Mouse (Mus musculus) intestine, embryonic 15.5 days (tissue): ENCODE measurements around the gene Smad6. TPM values are rescaled to one million over a fixed set of nuclear protein-coding genes. Genes with fewer than 3 reads are reported as not detected.
A peak's percentile ranks its signal among the peaks of the same experiment; 100 is the strongest.

Source experiments
- ATAC-seq: fragments of 200-750 bp; cut with Nextera tagmentation; 2 replicates; pipeline ENCODE4 v1.8.0; 2017; ENCODE audit warnings: moderate TSS enrichment, moderate library complexity
- H3K27ac ChIP-seq: fragments of 300-500 bp; sonication (generic); 2 replicates; pipeline ENCODE4 v1.5.1; 2015; ENCODE audit warnings: mild to moderate bottlenecking, inconsistent platforms
- H3K27me3 ChIP-seq: fragments of 300-500 bp; sonication (generic); replicated peaks from 2 replicates; pipeline ENCODE4 v1.6.1; 2015; ENCODE audit warnings: inconsistent platforms
- H3K36me3 ChIP-seq: fragments of 300-500 bp; sonication (generic); 2 replicates; pipeline ENCODE4 v1.6.1; 2015; ENCODE audit warnings: inconsistent platforms
- H3K4me1 ChIP-seq: fragments of 300-500 bp; sonication (generic); replicated peaks from 2 replicates; pipeline ENCODE4 v1.6.1; 2015; ENCODE audit warnings: inconsistent platforms
- H3K4me2 ChIP-seq: fragments of 300-500 bp; sonication (generic); replicated peaks from 2 replicates; pipeline ENCODE4 v1.6.1; 2015; ENCODE audit warnings: mild to moderate bottlenecking, inconsistent platforms
- H3K4me3 ChIP-seq: fragments of 300-500 bp; sonication (generic); replicated peaks from 2 replicates; pipeline ENCODE4 v1.5.1; 2015; ENCODE audit warnings: inconsistent platforms
- H3K9ac ChIP-seq: fragments of 300-500 bp; sonication (generic); 2 replicates; pipeline ENCODE4 v1.6.1; 2015; ENCODE audit warnings: inconsistent platforms
- H3K9me3 ChIP-seq: fragments of 300-500 bp; sonication (generic); 2 replicates; pipeline ENCODE4 v1.6.1; 2016; ENCODE audit warnings: inconsistent platforms
- WGBS: fragments of 180-500 bp; shearing (Covaris S2); methylation state at CpG from one replicate; pipeline ENCODE4 v1.1.7; 2015; 5-methylcytosine and 5-hydroxymethylcytosine counted together
- polyA plus RNA-seq: library from polyadenylated mRNA; unstranded; fragments of >200 nt; fragmentation: Nextera tagmentation; extraction: Ambion mirVana; gene quantifications from 2 replicates; pipeline ENCODE4 v1.2.1, GENCODE M21; 2015

Gene Smad6
- polyA plus RNA-seq: 11.9 and 13.0 TPM in 2 replicates

DNA sequence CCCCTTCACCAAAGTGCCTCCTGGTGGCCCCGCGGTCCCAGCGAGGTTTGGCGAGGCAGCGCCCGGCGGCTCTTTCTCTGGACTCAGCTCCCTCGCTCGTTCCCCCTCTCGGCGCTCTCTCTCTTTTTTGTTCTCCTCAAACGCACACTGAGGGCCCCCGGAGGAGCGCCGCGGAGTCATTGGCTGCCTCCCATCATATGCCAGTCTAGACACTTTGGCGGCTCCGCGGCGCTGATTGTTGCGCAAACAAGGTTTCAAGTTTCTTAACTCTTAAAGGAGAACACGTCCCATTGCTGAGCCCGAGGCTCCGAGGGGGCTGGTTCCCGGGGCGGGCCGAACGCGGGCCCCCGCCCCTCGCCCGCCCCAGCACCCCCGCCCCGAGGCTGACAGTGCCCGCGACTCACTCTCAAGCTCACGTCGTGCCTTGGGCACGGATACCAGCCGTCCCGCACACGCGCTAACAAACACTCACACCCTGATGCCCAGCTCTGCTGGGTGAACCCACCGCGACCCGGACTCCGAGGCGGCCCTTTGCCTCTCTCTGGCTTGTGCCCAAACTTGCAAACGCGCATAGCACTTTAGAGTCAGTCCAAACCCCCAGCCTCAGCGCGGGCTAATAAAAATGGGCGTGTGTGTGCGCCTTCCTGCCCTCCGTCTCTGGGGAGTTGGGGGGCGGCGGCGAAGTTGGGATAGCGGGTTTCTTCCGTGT is at the start of gene Smad6:
Gene Smad6, minus strand, starts transcription at position 207 of the 709 bp plus-strand sequence.
- H3K4me1 ChIP-seq: peaks cover 38% of the 10 kb centered on the region
- peak within 1 kb of the TSS; percentile 91 for H3K4me3 ChIP-seq
- H3K9ac ChIP-seq: peak within 1 kb of the TSS; percentile 97
- peak within 1 kb of the TSS; percentile 93 for H3K27ac ChIP-seq
- H3K36me3 ChIP-seq: no peaks in the 10 kb centered on the region
- ATAC-seq: peak; percentile 71
- no peaks in the 10 kb centered on the region for H3K27me3 ChIP-seq
- peak within 1 kb of the TSS; percentile 92 for H3K4me2 ChIP-seq
- under 1% methylated on average over 60 of the region's 60 CpGs for WGBS
- no peaks in the 10 kb centered on the region for H3K9me3 ChIP-seq

DNA sequence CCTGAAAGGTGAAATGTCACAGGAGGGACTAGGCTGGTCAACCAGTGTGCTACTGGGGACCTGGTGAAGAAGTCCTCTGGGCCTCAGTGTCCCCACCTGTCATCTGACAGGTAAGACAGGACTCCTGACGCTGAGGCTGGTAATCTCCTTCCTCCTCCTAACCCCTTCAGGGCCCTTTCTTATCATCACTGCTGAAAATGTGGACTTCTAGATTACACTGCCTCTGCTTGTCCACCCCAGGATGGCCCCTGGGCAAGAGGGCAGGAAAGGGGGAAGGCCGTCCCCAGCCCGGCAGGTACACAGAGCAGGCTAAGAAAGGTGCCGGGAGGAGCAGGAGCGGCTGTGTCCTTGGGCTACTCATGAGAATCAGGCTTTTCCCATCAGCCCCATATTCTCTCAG is 48.8 kb upstream of the Smad6 start:
- peaks cover 23% of the 10 kb centered on the region for H3K4me1 ChIP-seq
- no peak overlapping the region for H3K4me3 ChIP-seq
- 68% methylated on average over 5 of the region's 5 CpGs for WGBS
- H3K9me3 ChIP-seq: no peaks in the 10 kb centered on the region
- ATAC-seq: peak; percentile 37; the same call in 1 of the 2 replicates
- H3K36me3 ChIP-seq: no peaks in the 10 kb centered on the region
- H3K9ac ChIP-seq: no peak overlapping the region
- no peak overlapping the region for H3K27ac ChIP-seq
- no peaks in the 10 kb centered on the region for H3K27me3 ChIP-seq
- H3K4me2 ChIP-seq: no peak overlapping the region

DNA sequence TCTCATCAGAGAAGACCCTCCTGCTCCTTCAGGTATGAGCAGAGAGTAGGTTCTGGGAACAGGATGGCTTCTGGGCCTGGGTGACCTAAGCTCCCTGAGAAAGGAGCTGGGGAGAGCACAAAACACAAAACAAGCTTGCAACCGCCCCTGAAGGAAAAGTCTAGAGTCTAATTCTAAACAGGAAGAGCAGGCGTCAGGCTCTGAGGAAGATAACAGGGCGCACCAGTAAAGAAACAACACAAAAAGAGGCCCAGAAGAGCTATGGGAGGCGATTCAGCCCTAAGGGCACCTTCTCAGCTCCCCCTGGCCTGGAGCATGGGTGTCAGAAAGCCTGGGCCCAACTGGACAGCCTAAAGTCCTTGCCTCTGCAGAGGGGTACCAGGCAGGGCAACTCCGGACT is 47.3 kb upstream of the Smad6 start:
- Histone ChIP-seq H3K27me3 (no peaks in the 10 kb centered on the region), H3K9ac (no peak overlapping the region), H3K9me3 (no peaks in the 10 kb centered on the region), H3K27ac (no peak overlapping the region), H3K36me3 (no peaks in the 10 kb centered on the region), H3K4me2 (no peak overlapping the region), H3K4me3 (no peak overlapping the region), H3K4me1 (peaks cover 23% of the 10 kb centered on the region)
- ATAC-seq: no peak
- WGBS: 65% methylated on average over 5 of the region's 5 CpGs

DNA sequence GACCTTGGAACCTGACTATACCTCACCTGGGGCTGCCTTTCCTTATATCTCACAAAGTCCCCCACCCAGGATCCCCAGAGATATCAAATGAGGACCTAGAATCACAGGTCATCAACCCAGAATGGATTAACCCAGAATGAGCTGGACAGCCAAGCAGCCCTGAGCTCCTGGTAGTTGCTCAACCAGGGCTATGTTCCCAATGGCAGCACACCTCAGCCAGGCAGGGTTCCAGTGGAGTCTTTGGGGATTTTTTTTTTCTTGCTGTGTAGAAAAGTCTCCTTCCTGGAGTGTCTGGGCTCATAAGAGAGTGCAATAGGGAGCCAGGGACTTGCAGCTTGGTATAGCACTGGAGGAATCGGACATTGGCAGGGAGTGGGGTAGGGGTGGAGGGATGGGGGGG is 46.7 kb upstream of the Smad6 start:
- 89% methylated on average over 1 of the region's 1 CpGs for whole genome bisulfite sequencing
- Histone ChIP-seq H3K4me1 (peaks cover 23% of the 10 kb centered on the region), H3K4me2 (no peak overlapping the region), H3K27ac (no peak overlapping the region), H3K27me3 (no peaks in the 10 kb centered on the region), H3K4me3 (no peak overlapping the region), H3K9me3 (no peaks in the 10 kb centered on the region), H3K36me3 (no peaks in the 10 kb centered on the region), H3K9ac (no peak overlapping the region)
- no peak for ATAC-seq

- peaks cover 23% of the 10 kb centered on the region for H3K4me1 ChIP-seq
- 93% methylated on average over 5 of the region's 5 CpGs for WGBS
- no peaks in the 10 kb centered on the region for H3K9me3 ChIP-seq
- H3K4me3 ChIP-seq: no peak overlapping the region
- no peaks in the 10 kb centered on the region for H3K36me3 ChIP-seq
- no peaks in the 10 kb centered on the region for H3K27me3 ChIP-seq
- 0 out of 2 replicates have a peak overlapping the region, but pooled peaks have one; percentile 34 for H3K27ac ChIP-seq
- ATAC-seq: no peak
- no peak overlapping the region for H3K9ac ChIP-seq
- no peak overlapping the region for H3K4me2 ChIP-seq
Measured at GRCm38 (mm10) chr9:64067787-64068186, 45.9 kb upstream of the Smad6 start.

DNA sequence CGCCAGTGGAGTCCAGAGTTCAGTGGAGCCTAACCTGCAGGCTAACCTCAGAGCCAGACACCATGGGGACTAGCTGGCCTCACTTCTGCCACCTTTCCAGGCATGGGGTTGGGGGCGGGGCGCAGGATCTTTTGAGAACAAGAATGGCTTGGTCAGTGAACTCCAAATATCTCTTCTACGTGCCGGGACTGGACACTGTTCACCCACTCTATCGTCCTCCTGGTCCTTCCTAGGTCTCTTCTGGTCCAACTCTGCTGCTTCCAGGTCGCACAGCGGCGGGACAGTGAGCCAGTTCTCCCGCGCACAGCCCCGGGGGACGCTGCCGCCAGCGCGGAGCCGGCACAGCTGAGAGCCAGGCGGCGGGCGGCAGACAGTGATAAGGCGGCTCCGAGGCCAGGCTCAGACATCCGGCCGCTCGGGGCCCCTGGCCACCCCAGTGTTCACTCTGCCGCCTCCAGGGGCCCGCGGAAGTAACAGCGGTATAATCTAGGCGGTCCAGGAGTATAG is 38.2 kb upstream of the Smad6 start:
- 3% methylated on average over 30 of the region's 30 CpGs for WGBS
- Histone ChIP-seq H3K4me3 (peak overlapping the region; percentile 24), H3K36me3 (no peaks in the 10 kb centered on the region), H3K9ac (peak overlapping the region; percentile 42; the same call in 1 of the 2 replicates), H3K27me3 (no peaks in the 10 kb centered on the region), H3K4me2 (peak overlapping the region; percentile 68), H3K4me1 (peaks cover 22% of the 10 kb centered on the region), H3K27ac (peak overlapping the region; percentile 52), H3K9me3 (no peaks in the 10 kb centered on the region)
- peak; percentile 86 for ATAC-seq

GRCm38 (mm10) chr9:64057903-64058650 is 36.2 kb upstream of the Smad6 start:
- H3K27me3 ChIP-seq: no peaks in the 10 kb centered on the region
- H3K4me3 ChIP-seq: no peak overlapping the region
- 66% methylated on average over 7 of the region's 7 CpGs for WGBS
- H3K4me2 ChIP-seq: no peak overlapping the region
- no peaks in the 10 kb centered on the region for H3K9me3 ChIP-seq
- peaks cover 22% of the 10 kb centered on the region for H3K4me1 ChIP-seq
- no peak overlapping the region for H3K9ac ChIP-seq
- H3K36me3 ChIP-seq: no peaks in the 10 kb centered on the region
- H3K27ac ChIP-seq: no peak overlapping the region
- ATAC-seq: no peak

GRCm38 (mm10) chr9:64055162-64055561 is 33.3 kb upstream of the Smad6 start:
- WGBS: 69% methylated on average over 9 of the region's 9 CpGs
- no peak overlapping the region for H3K9ac ChIP-seq
- ATAC-seq: no peak
- H3K9me3 ChIP-seq: no peaks in the 10 kb centered on the region
- H3K27me3 ChIP-seq: no peaks in the 10 kb centered on the region
- no peaks in the 10 kb centered on the region for H3K36me3 ChIP-seq
- no peak overlapping the region for H3K4me3 ChIP-seq
- H3K4me2 ChIP-seq: no peak overlapping the region
- peaks cover 14% of the 10 kb centered on the region for H3K4me1 ChIP-seq
- H3K27ac ChIP-seq: no peak overlapping the region

DNA sequence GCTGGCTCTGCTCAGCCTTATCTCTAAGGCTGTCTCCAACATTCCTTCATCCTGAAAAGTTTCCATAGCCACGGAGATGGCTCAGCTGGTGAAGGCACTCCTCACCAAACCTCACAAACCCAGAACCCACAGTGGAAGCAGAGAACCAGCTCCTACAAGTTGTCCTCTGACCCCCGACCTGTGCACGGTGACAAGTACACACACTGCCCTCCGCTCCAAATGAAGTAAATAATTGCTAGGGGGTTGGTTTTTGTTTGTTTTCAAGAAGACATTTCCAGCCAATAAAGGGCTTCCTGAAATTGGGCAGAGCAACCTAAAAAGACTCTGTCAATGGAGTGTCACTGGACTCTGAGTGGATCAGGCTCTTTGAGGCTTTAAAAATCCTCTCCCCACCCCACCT is 31.9 kb upstream of the Smad6 start:
- ATAC-seq: no peak
- Histone ChIP-seq H3K4me3 (no peak overlapping the region), H3K27ac (no peak overlapping the region), H3K36me3 (no peaks in the 10 kb centered on the region), H3K9me3 (no peaks in the 10 kb centered on the region), H3K27me3 (no peaks in the 10 kb centered on the region), H3K9ac (no peak overlapping the region), H3K4me1 (peaks cover 16% of the 10 kb centered on the region), H3K4me2 (no peak overlapping the region)
- 30% methylated on average over 4 of the region's 4 CpGs for WGBS

GRCm38 (mm10) chr9:64051241-64051640 is 29.4 kb upstream of the Smad6 start:
- WGBS: 88% methylated on average over 2 of the region's 2 CpGs
- H3K36me3 ChIP-seq: no peaks in the 10 kb centered on the region
- H3K9me3 ChIP-seq: no peaks in the 10 kb centered on the region
- no peak overlapping the region for H3K27ac ChIP-seq
- no peak overlapping the region for H3K4me3 ChIP-seq
- H3K4me1 ChIP-seq: peaks cover 13% of the 10 kb centered on the region
- no peaks in the 10 kb centered on the region for H3K27me3 ChIP-seq
- H3K9ac ChIP-seq: no peak overlapping the region
- ATAC-seq: no peak
- H3K4me2 ChIP-seq: no peak overlapping the region

DNA sequence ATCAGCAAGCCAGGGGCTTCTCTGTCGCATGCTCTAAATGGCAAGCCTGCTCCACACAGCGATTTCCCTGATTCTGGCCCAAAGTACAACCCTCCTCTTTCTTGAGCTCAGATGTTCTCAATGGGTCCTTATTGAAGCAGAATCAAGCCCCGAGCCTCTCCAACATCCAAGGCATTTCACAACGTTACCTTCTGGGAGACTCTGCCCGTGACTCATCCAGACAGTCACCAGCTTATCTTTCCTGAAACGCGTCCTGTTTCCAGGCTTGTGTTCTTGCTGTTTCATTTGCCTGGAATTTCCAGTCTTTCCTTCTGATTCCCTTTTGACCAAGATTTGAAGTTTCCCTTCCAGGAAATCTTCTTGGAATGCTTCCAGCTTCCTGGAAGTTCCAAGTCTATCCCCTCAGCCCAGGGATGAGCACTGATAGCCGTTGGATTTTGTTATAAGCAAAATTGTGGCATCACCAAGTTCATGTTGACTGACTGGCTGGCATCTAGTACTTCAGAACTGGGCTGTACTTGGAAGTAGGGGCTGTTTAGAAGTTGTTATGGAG is 28.7 kb upstream of the Smad6 start:
- no peaks in the 10 kb centered on the region for H3K36me3 ChIP-seq
- H3K4me3 ChIP-seq: peak overlapping the region; percentile 30; the same call in 1 of the 2 replicates
- no peak overlapping the region for H3K9ac ChIP-seq
- 0 out of 2 replicates have a peak, but pooled peaks have one; percentile 37 for ATAC-seq
- peak overlapping the region; percentile 62 for H3K4me2 ChIP-seq
- H3K27ac ChIP-seq: peak overlapping the region; percentile 87
- H3K4me1 ChIP-seq: peaks cover 18% of the 10 kb centered on the region
- no peaks in the 10 kb centered on the region for H3K27me3 ChIP-seq
- 19% methylated on average over 8 of the region's 8 CpGs for WGBS
- H3K9me3 ChIP-seq: no peaks in the 10 kb centered on the region
